Mouse (Mus musculus): ENCODE measurements around the gene Cbr2.
"Not testable (repeated sequence)": the region's sequence is repeated elsewhere in the genome, so short reads cannot be mapped to it uniquely, and the experiment has no call there.

The Cbr2 gene

DNA sequence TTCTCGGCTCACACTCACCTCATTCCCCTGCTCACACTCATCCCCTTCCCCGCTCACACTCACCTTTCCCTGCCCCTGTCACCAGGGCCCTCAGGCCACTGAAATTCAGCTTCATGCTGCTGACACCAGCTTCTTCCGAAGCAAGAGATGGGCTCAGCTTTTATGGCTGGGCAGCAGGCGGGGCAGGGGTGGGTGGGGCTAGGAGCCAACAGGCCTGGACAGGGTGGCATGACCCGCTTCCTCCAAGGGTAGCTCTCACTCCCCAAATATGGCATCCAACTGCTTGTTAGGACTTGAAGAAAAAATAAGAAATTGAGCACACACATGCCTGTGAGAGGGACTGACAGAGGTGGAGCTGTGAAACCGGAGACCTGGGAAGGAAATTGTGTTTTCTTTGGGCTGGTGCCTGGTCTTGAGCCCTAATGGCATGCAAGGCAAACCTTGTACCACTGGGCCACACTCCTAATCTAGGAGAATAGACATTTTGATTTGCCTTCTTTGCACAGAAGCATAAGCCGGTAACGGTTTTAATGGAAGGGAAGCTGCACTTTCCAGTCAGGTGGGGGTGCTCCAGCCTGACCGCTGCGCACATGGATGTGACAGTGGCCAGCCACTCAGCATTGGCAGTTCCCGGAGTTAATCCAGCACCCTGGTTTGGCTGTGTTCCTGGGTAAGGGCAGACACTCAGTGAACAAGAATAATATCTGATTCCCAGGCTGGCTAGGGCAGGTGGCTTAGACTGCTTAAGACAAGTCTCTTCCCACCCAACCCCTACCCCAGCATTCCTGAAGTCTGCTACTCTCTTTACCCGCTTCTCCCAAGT, at the start of gene Cbr2:
Gene Cbr2, minus strand, starts transcription at position 257 of the 823 bp plus-strand sequence.
- no peak for DNase-seq (ENCODE audit: low spot score in 2 of 2)

GRCm38 (mm10) chr11:120781361-120781760, 49.4 kb upstream of the Cbr2 start:
- not testable (repeated sequence) for DNase-seq (ENCODE audit: low spot score in 2 of 2)

DNA sequence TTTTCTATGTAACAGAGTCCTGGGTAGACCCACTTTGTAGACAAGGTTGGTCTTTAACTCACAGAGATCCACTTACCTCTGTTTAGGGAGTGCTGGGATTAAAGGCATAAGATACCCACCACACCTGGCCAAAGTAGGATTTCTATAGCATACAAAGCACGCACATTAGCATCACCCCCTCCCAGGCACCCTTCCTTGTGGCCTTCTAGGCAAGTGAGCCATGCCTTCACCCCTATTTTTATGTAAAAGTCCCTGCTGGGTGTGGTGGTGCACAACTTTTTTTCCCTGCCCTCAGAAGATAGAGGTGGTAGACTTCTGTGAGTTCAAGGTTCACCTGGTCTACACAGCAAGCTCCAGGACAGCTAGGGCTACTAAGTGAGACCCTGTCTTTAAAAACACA, 48.0 kb upstream of the Cbr2 start:
- no peak for DNase-seq (ENCODE audit: low spot score in 2 of 2)

DNA sequence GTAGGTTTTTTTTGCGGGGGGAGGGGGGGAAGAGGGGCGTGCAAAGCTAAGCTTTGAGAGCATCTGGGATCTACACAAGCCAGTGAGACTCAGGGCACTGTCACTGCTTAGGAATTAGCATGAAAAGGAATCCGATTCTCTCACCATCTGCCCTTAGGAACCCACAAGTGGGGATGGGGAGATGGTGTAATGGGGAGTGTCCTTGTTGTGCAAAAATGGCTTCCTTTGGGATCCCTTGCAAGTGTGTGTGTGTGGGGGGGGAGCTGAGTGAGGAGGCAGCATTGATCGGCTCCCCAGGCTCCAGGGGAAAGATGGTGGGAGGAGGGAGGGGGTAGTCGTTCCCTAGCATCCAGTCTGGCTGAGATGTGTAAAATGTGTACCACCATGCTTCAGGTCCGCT, 45.2 kb upstream of the Cbr2 start:
- DNase-seq (ENCODE audit: low spot score in 2 of 2) = no peak

DNA sequence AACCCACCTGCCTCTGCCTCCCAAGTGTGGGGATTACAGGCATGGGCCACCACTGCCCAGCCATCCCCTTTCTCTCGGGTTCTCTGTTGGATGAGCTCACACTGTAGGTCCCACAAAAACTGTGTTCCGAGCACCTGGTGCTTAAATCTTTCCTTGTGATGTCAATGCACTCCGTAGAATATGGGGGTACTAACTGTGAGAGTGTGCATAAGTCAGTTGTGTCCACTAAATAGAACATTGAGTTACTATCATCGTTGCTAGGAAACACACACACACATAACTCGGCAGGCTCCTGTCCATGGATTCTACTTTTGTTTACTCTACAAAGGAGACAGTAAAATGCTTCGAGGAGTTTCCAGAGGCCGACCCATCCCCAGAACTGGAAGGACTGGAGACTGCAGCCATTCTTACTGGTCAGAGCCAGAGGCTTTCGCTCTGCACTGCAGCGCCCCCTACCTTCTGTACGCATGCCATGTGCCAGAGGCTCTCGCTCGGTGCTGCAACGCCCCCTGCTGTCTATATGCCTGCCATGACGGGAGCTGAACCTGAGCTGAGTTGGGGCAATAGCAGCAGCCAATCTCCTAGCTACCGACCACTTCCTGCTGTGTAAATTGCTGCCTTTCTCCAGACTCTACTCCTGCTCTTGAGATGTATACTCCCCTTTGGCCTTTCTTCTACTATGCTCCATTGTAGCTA, 44.0 kb upstream of the Cbr2 start:
- peak; percentile 78 to 91 for DNase-seq (ENCODE audit: low spot score in 2 of 2)

DNA sequence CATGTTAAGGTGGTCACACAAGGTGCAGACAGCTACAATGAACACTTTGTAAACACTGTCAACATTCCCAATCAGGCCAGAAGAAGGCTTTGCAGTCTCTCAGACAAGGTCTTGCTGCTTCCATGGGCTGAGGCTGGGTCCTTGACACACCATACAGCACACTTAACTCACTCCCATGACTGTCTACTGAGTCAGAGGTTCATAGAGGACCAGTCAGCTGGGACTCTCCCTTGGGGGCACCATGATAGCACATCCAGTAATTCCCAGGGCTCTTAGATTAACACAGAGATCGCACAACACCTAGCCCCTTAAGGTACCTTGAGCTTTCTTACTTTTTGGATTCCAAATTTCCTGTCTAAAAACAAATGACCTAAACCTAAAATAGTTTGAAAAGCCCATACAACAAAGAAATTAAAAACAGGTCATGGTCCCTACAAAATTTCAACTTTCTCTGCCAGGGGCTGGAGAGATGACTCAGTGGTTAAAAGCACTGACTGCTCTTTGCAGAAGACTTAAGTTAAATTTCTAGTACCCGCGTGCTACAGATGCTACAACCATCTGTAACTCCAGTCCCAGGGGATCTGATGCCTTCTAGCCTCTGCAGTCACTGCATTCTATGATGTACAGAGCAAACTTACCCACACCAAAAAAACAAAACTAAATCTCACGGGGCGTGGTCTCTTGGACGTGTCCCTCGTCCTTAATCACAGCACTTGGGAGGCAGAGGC, 41.7 kb upstream of the Cbr2 start:
- DNase-seq (ENCODE audit: low spot score in 2 of 2) = no peak

GRCm38 (mm10) chr11:120772749-120773148, 40.8 kb upstream of the Cbr2 start:
- no peak for DNase-seq (ENCODE audit: low spot score in 2 of 2)

DNA sequence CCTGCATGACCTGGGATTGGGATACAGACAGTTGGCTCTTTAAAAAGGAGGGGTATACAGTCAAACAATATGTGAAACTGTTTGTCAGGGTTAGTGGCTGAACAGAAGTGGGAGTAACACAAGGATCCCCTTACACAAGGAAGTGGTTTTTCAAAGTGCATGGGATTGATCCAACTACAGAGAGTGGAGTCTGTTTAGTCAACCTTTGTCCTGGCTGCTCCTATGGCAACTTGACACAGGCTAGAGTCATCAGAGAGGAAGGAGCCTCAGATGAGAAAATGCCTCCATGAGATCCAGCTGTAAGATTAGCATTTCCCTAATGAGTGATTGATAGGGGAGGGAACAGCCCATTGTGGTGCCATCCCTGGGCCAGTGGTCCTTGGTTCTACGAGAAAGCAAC, 36.3 kb upstream of the Cbr2 start:
- DNase-seq (ENCODE audit: low spot score in 2 of 2) = no peak

DNA sequence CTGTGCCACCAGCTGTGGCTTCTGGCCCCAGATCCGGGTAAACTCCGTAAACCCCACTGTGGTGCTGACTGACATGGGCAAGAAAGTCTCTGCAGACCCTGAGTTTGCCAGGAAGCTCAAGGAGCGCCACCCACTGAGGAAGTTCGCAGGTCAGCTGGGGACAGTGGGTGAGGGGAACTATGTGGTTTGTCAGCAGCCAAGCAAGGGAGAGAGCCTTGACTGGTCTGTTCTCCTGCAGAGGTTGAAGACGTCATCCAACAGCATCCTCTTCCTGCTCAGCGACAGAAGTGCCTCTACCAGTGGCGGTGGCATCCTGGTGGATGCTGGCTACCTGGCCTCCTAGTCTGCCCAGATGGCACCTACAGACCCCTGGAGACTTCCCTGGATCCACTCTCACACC, 35.1 kb upstream of the Cbr2 start:
- DNase-seq (ENCODE audit: low spot score in 2 of 2) = not testable (repeated sequence)

- DNase-seq (ENCODE audit: low spot score in 2 of 2) = not testable (repeated sequence)
Observed at GRCm38 (mm10) chr11:120763121-120763999, 31.4 kb upstream of the Cbr2 start.

GRCm38 (mm10) chr11:120762672-120763041, 30.7 kb upstream of the Cbr2 start, which contains the start of gene Hmga1b:
Gene Hmga1b, plus strand, starts transcription at chr11:120762794.
- not testable (repeated sequence) for DNase-seq (ENCODE audit: low spot score in 2 of 2)

DNA sequence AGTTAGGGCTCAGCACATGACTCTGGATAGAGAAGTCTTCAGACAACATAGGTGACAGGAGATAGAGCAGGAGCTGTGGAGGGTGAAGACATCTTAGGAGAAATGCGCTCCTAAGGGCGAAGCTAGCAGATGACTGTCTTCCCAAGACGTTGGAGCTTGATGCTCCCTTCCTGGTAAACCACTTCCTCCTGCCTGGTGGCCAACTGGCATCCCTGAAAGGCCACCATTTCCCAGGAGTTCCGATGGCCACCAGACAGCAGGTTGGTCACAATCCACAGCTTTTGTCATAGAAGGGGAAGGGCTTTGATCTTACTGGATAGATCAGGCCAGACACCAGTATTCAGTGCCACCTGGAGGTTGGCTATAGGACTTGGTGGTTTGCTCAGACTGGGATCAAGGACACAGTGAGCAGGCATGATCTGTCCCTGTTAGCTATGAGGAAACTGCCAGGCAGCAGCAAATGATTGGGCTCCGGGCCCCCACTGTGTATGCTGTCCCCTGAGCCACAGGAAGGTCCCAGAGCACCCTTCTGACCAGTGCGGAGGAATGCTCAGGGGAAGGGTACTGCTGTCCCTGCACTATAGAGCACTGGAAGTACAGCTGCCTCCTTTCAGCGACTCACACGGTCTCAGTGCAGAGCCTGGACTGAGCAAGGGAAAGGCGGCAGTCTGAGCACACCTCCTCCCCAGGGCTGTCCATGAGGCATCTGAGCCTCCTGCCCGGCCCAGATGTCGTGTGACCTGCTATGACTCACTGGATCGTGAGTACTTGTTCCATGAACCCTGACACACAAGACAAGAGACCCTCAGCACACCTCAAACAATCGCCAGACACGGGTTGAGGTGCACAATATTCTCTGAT, 30.1 kb upstream of the Cbr2 start:
- no peak for DNase-seq (ENCODE audit: low spot score in 2 of 2)

DNA sequence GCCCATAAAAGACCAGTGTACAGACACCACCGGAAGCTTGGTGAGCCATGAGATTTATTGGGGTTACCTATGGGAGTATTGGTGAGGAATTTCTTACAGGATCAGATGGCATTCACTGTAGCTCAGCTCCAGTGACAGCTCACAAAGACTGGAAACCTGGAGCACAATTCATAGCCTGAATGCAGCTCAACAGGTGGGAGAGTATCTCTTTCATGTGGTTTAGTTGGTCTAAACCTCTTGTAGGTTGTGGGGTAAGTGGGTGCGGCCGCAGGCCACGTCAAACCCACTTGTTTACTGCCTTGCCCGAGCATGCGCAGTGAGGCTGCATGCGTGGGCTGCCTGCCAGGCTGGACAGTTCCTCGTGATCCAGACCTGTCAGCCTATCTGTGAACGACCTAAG, 28.3 kb upstream of the Cbr2 start:
- no peak for DNase-seq (ENCODE audit: low spot score in 2 of 2)

DNA sequence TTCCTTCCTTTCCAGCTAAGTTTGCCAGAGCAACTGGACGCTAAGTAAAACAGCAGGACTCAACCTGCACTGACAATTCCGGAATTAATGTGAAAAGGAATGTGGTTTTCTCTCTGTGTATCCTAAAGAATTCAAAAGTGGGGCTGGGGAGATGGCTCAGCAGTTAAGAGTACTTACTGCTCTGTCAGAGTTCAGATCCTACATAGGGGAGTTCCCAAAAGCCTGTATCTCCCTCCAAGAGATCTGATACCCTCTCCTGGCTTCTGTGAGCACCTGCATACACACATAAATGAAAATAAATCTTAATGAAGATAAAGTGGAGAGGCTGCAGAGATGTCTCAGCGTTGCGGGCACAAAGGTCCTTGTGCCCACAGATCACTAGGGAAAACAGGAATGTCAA, 19.7 kb upstream of the Cbr2 start:
- DNase-seq (ENCODE audit: low spot score in 2 of 2) = no peak

DNA sequence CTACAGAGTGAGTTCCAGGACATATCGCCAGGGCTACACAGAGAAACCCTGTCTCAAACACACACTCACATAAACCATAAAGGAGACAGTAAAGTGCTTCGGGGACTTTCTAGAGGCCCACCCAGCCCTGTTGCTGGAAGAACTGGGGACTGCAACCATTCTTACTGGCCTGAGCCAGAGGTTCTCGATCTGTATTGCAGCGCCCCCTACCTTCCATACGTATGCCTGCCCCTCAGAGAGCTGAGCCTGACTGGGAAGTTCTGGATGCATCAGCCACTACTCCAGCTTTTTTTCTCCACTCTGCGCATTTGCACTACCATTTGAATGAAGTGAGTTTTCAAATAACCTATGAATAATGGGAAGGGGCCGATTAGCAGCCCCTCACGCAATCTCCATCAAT, 17.5 kb upstream of the Cbr2 start:
- DNase-seq (ENCODE audit: low spot score in 2 of 2) = no peak

DNA sequence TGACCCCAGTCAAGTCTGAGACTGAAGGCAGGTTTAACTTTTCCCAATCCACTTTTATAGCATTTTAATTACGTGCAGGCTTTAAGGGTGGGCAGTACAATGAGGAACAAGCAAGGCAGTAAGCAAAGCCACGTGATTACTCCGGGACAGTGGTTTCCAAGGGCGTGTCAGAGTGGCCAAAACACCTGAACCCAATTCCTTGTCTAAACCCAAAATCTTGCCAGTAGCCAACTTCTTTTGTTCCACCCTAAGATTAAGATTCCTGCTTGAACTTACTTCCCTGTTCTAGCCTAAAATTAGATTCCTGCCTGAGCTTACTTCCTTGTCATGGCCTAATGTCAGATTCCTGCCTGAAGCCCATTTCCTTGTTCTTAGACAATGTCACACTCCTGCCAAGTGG, 16.1 kb upstream of the Cbr2 start:
- no peak for DNase-seq (ENCODE audit: low spot score in 2 of 2)

DNA sequence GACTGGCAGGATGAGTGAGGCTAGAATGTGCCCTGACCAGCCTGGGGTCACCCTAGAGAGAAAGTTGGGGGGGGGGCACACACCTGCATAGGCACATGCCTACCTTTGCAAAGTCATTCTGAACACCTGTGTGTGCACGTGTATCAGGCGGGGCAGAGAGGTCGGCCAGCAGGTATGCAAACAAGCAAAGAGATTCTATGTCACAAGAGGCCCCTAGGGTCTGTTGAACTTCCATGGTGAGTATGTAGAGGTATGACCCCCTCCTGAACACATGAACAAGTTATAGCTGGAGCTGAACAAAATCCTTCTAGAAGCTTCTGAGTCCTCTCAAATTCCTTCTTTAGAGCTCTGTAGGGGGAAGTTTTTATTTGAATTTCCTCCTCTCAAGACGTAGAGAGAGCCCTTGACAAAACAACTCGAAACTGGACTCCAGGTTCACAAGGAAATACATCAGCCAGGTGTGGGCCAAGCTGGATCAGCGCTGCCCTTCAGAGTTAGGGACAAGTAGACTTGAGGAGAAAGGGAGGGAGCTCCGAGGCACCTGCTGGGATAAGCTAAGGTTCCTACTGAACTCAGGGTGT, 12.3 kb upstream of the Cbr2 start:
- DNase-seq (ENCODE audit: low spot score in 2 of 2) = no peak

- DNase-seq (ENCODE audit: low spot score in 2 of 2) = no peak
Observed at GRCm38 (mm10) chr11:120740981-120741380, 9.1 kb upstream of the Cbr2 start.

GRCm38 (mm10) chr11:120736424-120736823, 4.5 kb upstream of the Cbr2 start:
- DNase-seq (ENCODE audit: low spot score in 2 of 2) = no peak

- DNase-seq (ENCODE audit: low spot score in 2 of 2) = no peak
Observed at GRCm38 (mm10) chr11:120733521-120733920, 1.6 kb upstream of the Cbr2 start.
